Mouse (Mus musculus) kidney, adult 2 months (tissue): ENCODE data around the gene Nipal1.

Source experiments
- CTCF ChIP-seq: fragments of 200-500 bp; conservative IDR thresholded peaks from 2 replicates; pipeline ENCODE4 v1.5.1; 2011; ENCODE audit warnings: low read depth, mild to moderate bottlenecking, control low read depth, low read length, moderate library complexity, mixed read lengths; ENCODE audit not compliant: insufficient read depth, insufficient read length
- POLR2A ChIP-seq: fragments of 200-500 bp; IDR thresholded peaks from one replicate; pipeline ENCODE4 v1.6.1; 2011; ENCODE audit warnings: low read depth, low read length, control low read depth

GRCm38 (mm10) chr5:72696491-72696890, 48.9 kb downstream of the Nipal1 start:
- TF ChIP-seq POLR2A (no peak), CTCF (no peak)
